Mouse (Mus musculus) lung, embryonic 14.5 days (tissue): ENCODE measurements around the gene Resf1. TPM values are rescaled to one million over a fixed set of nuclear protein-coding genes. Genes with fewer than 3 reads are reported as not detected.

Experiments
- ATAC-seq: fragments of 200-750 bp; cut with Nextera tagmentation; 2 replicates; pipeline ENCODE4 v1.8.0; 2017; ENCODE audit warnings: mild to moderate bottlenecking, moderate TSS enrichment, moderate library complexity; ENCODE audit not compliant: insufficient read depth
- DNase-seq: peaks from one replicate; pipeline ENCODE4 v3.0.0-alpha.2; 2015
- H3K27ac ChIP-seq: fragments of 300-500 bp; sonication (generic); 2 replicates; pipeline ENCODE4 v1.5.1; 2014; ENCODE audit warnings: low read depth, mild to moderate bottlenecking, moderate library complexity
- H3K27me3 ChIP-seq: fragments of 300-500 bp; sonication (generic); 2 replicates; pipeline ENCODE4 v1.6.1; 2014; ENCODE audit warnings: low read length, control low read depth; ENCODE audit not compliant: insufficient read depth
- H3K36me3 ChIP-seq: fragments of 300-500 bp; sonication (generic); 2 replicates; pipeline ENCODE4 v1.6.1; 2014; ENCODE audit warnings: control low read depth; ENCODE audit not compliant: insufficient read depth
- H3K4me1 ChIP-seq: fragments of 300-500 bp; sonication (generic); 2 replicates; pipeline ENCODE4 v1.6.1; 2014; ENCODE audit warnings: antibody characterized with exemption, control low read depth; ENCODE audit not compliant: insufficient read depth
- H3K4me2 ChIP-seq: fragments of 300-500 bp; sonication (generic); 2 replicates; pipeline ENCODE4 v1.6.1; 2014; ENCODE audit warnings: mild to moderate bottlenecking
- H3K4me3 ChIP-seq: fragments of 300-500 bp; sonication (generic); 2 replicates; pipeline ENCODE4 v1.5.1; 2014; ENCODE audit warnings: low read depth, low read length
- H3K9ac ChIP-seq: fragments of 300-500 bp; sonication (generic); 2 replicates; pipeline ENCODE4 v1.6.1; 2014
- H3K9me3 ChIP-seq: fragments of 300-500 bp; sonication (generic); 2 replicates; pipeline ENCODE4 v1.6.1; 2016; ENCODE audit warnings: low read depth, low read length, control low read depth
- CTCF ChIP-seq: IDR thresholded peaks from 2 replicates; pipeline ENCODE4 v1.5.1; 2016; ENCODE audit warnings: antibody characterized with exemption, low read depth
- WGBS: fragments of 180-500 bp; shearing (Covaris S2); extraction: QIAGEN DNeasy Blood & Tissue Kit; methylation state at CpG from one replicate; pipeline ENCODE4 v1.1.7; 2014; 5-methylcytosine and 5-hydroxymethylcytosine counted together
- polyA plus RNA-seq: library from polyadenylated mRNA; unstranded; fragments of >200 nt; fragmentation: Nextera tagmentation; extraction: Ambion mirVana; gene quantifications from 2 replicates; pipeline ENCODE4 v1.2.1, GENCODE M21; 2014

Gene Resf1
- polyA plus RNA-seq, 1 experiment from 2014 or later, result 50.5 TPM

GRCm38 (mm10) chr6:149323523-149324241 is 14.5 kb downstream of the Resf1 start:
- peak; percentile 9 for DNase-seq
- H3K4me3 ChIP-seq, result no peak overlapping the region
- no peak overlapping the region for H3K4me2 ChIP-seq
- no peak overlapping the region for H3K9ac ChIP-seq
- TF ChIP-seq CTCF, result no peak
- no peaks in the 10 kb centered on the region for H3K27me3 ChIP-seq
- WGBS, result 72% methylated on average over 4 of the region's 4 CpGs
- no peak for ATAC-seq
- H3K9me3 ChIP-seq, result no peaks in the 10 kb centered on the region; the same call in 1 of the 2 replicates
- H3K4me1 ChIP-seq, result no peaks in the 10 kb centered on the region
- peaks cover 74% of the 10 kb centered on the region for H3K36me3 ChIP-seq
- H3K27ac ChIP-seq, result no peak overlapping the region

GRCm38 (mm10) chr6:149324242-149324633 is 15.0 kb downstream of the Resf1 start:
- no peak for TF ChIP-seq CTCF
- Histone ChIP-seq H3K9me3 (no peaks in the 10 kb centered on the region; the same call in 1 of the 2 replicates), H3K36me3 (peaks cover 76% of the 10 kb centered on the region), H3K4me1 (no peaks in the 10 kb centered on the region), H3K9ac (no peak overlapping the region), H3K4me3 (no peak overlapping the region), H3K4me2 (no peak overlapping the region), H3K27ac (no peak overlapping the region), H3K27me3 (no peaks in the 10 kb centered on the region)
- WGBS, result 98% methylated on average over 6 of the region's 6 CpGs
- ATAC-seq, result no peak
- no peak for DNase-seq

GRCm38 (mm10) chr6:149329071-149329470 is 19.9 kb downstream of the Resf1 start:
- Histone ChIP-seq H3K9me3 (no peaks in the 10 kb centered on the region; the same call in 1 of the 2 replicates), H3K4me2 (no peak overlapping the region), H3K27ac (no peak overlapping the region), H3K4me3 (no peak overlapping the region), H3K36me3 (peaks cover 73% of the 10 kb centered on the region), H3K4me1 (no peaks in the 10 kb centered on the region), H3K27me3 (no peaks in the 10 kb centered on the region), H3K9ac (no peak overlapping the region)
- TF ChIP-seq CTCF, result no peak
- 88% methylated on average over 4 of the region's 4 CpGs for WGBS
- ATAC-seq (no peak), DNase-seq (no peak)

- ATAC-seq (no peak), DNase-seq (no peak)
- H3K4me3 ChIP-seq, result no peak overlapping the region
- peaks cover 79% of the 10 kb centered on the region for H3K36me3 ChIP-seq
- no peak overlapping the region for H3K27ac ChIP-seq
- no peaks in the 10 kb centered on the region for H3K4me1 ChIP-seq
- no peaks in the 10 kb centered on the region; the same call in 1 of the 2 replicates for H3K9me3 ChIP-seq
- WGBS, result 77% methylated on average over 1 of the region's 1 CpGs
- H3K9ac ChIP-seq, result no peak overlapping the region
- no peak for TF ChIP-seq CTCF
- no peak overlapping the region for H3K4me2 ChIP-seq
- no peaks in the 10 kb centered on the region for H3K27me3 ChIP-seq
Measured at GRCm38 (mm10) chr6:149330332-149330731, 21.1 kb downstream of the Resf1 start.

- WGBS, result 81% methylated on average over 2 of the region's 2 CpGs
Measured at GRCm38 (mm10) chr6:149333036-149333435, 23.8 kb downstream of the Resf1 start.

GRCm38 (mm10) chr6:149337990-149338389 is 28.8 kb downstream of the Resf1 start:
- Histone ChIP-seq H3K9me3 (no peaks in the 10 kb centered on the region; the same call in 1 of the 2 replicates), H3K9ac (no peak overlapping the region), H3K4me2 (no peak overlapping the region), H3K27me3 (no peaks in the 10 kb centered on the region), H3K27ac (no peak overlapping the region), H3K4me1 (no peaks in the 10 kb centered on the region), H3K36me3 (peaks cover 32% of the 10 kb centered on the region), H3K4me3 (no peak overlapping the region)
- ATAC-seq, result no peak
- no peak for DNase-seq
- TF ChIP-seq CTCF, result no peak

More at GRCm38 (mm10) chr6:149333036-149333435, 23.8 kb downstream of the Resf1 start:
- Histone ChIP-seq H3K4me2 (no peak overlapping the region), H3K27me3 (no peaks in the 10 kb centered on the region), H3K36me3 (peaks cover 63% of the 10 kb centered on the region), H3K9ac (no peak overlapping the region), H3K27ac (no peak overlapping the region), H3K4me1 (no peaks in the 10 kb centered on the region), H3K9me3 (no peaks in the 10 kb centered on the region), H3K4me3 (no peak overlapping the region)
- ATAC-seq (no peak), DNase-seq (no peak)
- no peak for TF ChIP-seq CTCF

- Histone ChIP-seq H3K9ac (no peak overlapping the region), H3K36me3 (peaks cover 26% of the 10 kb centered on the region), H3K4me1 (no peaks in the 10 kb centered on the region), H3K27me3 (no peaks in the 10 kb centered on the region), H3K27ac (no peak overlapping the region), H3K4me2 (no peak overlapping the region), H3K4me3 (no peak overlapping the region), H3K9me3 (no peaks in the 10 kb centered on the region; the same call in 1 of the 2 replicates)
- no peak for TF ChIP-seq CTCF
- ATAC-seq, result no peak
- no peak for DNase-seq
- 95% methylated on average over 1 of the region's 1 CpGs for WGBS
Measured at GRCm38 (mm10) chr6:149338622-149339021, 29.4 kb downstream of the Resf1 start.
